Mouse (Mus musculus) ES-E14 (cell line): ENCODE measurements around the gene Tor1aip1. TPM values are rescaled to one million over a fixed set of nuclear protein-coding genes. Genes with fewer than 3 reads are reported as not detected.

Experiments
- DNase-seq: peaks from one replicate; pipeline ENCODE4 v3.0.0-alpha.2; 2013; ENCODE audit warnings: low read depth, low spot score
- H3K27ac ChIP-seq: 2 replicates; pipeline ENCODE4 v1.5.1; 2012; ENCODE audit warnings: low read depth, mild to moderate bottlenecking, low read length, moderate library complexity, mixed read lengths; ENCODE audit not compliant: poor library complexity, insufficient read depth, severe bottlenecking
- H3K36me3 ChIP-seq: 2 replicates; pipeline ENCODE4 v1.6.1; 2012; ENCODE audit warnings: mild to moderate bottlenecking, low read length, moderate library complexity, mixed read lengths; ENCODE audit not compliant: control insufficient read depth, poor library complexity, insufficient read depth, severe bottlenecking
- H3K4me1 ChIP-seq, 2 experiments: fragments of 150-350 bp in 1 of 2; sonication (generic) in 1 of 2; 2 replicates each; pipeline ENCODE4 v1.6.1; 2012; ENCODE audit warnings: low read length in 2 of 2, mild to moderate bottlenecking in 1 of 2, mixed read lengths in 1 of 2; ENCODE audit not compliant: control insufficient read depth in 2 of 2, insufficient read depth in 2 of 2, poor library complexity in 1 of 2
- H3K4me3 ChIP-seq, 2 experiments: fragments of 150-350 bp in 1 of 2; sonication (generic) in 1 of 2; 2 replicates each; pipeline ENCODE4 v1.5.1; 2012; ENCODE audit warnings: low read length in 2 of 2, low read depth in 1 of 2, mild to moderate bottlenecking in 1 of 2, mixed read lengths in 1 of 2; ENCODE audit not compliant: insufficient read depth in 1 of 2, poor library complexity in 1 of 2, severe bottlenecking in 1 of 2
- H3K9ac ChIP-seq: 2 replicates; pipeline ENCODE4 v1.6.1; 2012; ENCODE audit warnings: low read depth, mild to moderate bottlenecking, low read length, mixed read lengths; ENCODE audit not compliant: poor library complexity, insufficient read depth, severe bottlenecking
- H3K9me3 ChIP-seq: fragments of 150-350 bp; sonication (generic); 2 replicates; pipeline ENCODE4 v1.6.1; 2012; ENCODE audit warnings: low read depth, mild to moderate bottlenecking, low read length; ENCODE audit not compliant: control insufficient read depth, insufficient read depth
- CHD2 ChIP-seq: IDR thresholded peaks from 2 replicates; pipeline ENCODE4 v1.6.1; 2014; ENCODE audit warnings: mild to moderate bottlenecking, low read depth, low read length, inconsistent platforms
- HCFC1 ChIP-seq: IDR thresholded peaks from 2 replicates; pipeline ENCODE4 v1.6.1; 2012; ENCODE audit warnings: low read length, inconsistent platforms, borderline replicate concordance; ENCODE audit not compliant: insufficient read depth
- MAFK ChIP-seq: IDR thresholded peaks from 2 replicates; pipeline ENCODE4 v1.6.1; 2014; ENCODE audit warnings: mild to moderate bottlenecking, low read depth, low read length, inconsistent platforms; ENCODE audit not compliant: insufficient read depth
- ZC3H11A ChIP-seq: IDR thresholded peaks from 2 replicates; pipeline ENCODE4 v1.6.1; 2012; ENCODE audit warnings: low read depth, mild to moderate bottlenecking, inconsistent platforms, low read length, borderline replicate concordance
- ZNF384 ChIP-seq: IDR thresholded peaks from 2 replicates; pipeline ENCODE4 v1.6.1; 2012; ENCODE audit warnings: low read depth, low read length, inconsistent platforms
- in situ Hi-C, 2 experiments: fragments of 600-800 bp; cut with MboI; formaldehyde crosslinking; loops; one replicate each; pipeline ENCODE4 v1.15.1; 2025; ENCODE audit warnings: low sequenced_read_pairs in 2 of 2, inconsistent platforms in 1 of 2; ENCODE audit not compliant: unreplicated experiment in 2 of 2
- total RNA-seq: library from RNA; depleted of rRNA; stranded (reverse); fragments of 300-350 nt; gene quantifications from 2 replicates; pipeline ENCODE4 v1.2.3, GENCODE M21; 2012

Gene Tor1aip1
- total RNA-seq, 1 experiment: 27.9 TPM

DNA sequence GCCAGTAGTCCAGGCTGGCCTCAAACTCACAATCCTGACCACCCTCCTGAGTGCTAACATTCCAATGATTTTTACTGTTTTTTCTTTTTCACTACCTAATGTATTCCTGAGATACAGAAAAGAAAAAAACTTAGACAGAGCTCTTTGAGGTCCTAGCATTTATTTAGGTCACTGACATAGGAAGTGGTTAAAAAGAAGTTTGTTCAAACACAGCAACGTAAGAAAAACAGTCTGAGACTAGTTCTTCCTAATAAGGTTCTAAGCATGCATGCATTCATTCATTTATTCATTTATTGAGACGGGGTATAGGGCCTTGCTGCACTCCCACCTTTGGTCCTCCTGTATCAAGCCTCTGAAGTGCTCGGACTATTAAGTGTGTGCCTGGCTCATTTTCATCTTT is 8.4 kb downstream of the Tor1aip1 start:
- DNase-seq: no peak
- no peak for TF ChIP-seq CHD2
- no peak for TF ChIP-seq HCFC1
- TF ChIP-seq ZC3H11A: no peak
- TF ChIP-seq ZNF384: no peak
- TF ChIP-seq MAFK: no peak
- in situ Hi-C loops: no loop called here
- Histone ChIP-seq H3K4me1 (no peaks in the 10 kb centered on the region), H3K27ac (no peak overlapping the region), H3K9ac (no peak overlapping the region), H3K9me3 (no peaks in the 10 kb centered on the region), H3K4me3 (no peak overlapping the region), H3K36me3 (peaks cover 3% of the 10 kb centered on the region; the same call in 1 of the 2 replicates)

DNA sequence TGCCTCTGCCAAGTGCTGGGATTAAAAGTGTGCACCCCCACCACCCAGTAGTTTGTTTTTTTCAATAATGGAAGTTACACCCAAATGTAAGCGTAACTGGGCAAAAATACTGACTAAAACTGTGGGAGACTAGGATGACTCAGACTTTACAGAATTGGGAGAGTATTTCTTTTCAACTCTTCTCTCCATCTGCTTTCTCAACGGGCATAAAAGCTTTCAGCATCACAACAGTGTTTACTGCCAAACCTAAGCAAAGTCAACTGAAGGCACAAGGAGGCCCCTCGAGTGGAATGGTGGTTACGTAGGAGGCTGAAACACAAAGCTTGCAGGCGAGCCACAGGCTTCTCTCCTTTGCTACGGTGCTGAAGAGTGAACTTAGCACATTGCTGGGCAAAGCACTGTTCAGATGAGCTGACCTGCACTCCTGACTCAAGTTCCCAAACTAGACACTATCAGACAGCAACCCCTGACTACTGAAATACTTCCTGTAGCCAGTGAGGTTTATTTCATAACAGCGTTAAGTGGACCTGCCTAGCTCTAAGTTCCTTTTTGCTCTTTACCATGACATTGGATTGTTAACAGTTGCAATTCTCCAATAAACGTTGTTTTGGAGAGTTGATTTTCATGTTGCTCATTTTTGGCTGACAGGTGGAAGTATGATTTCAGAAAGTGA is 11.3 kb downstream of the Tor1aip1 start:
- H3K36me3 ChIP-seq: no peaks in the 10 kb centered on the region
- in situ Hi-C loops: no loop called here

DNA sequence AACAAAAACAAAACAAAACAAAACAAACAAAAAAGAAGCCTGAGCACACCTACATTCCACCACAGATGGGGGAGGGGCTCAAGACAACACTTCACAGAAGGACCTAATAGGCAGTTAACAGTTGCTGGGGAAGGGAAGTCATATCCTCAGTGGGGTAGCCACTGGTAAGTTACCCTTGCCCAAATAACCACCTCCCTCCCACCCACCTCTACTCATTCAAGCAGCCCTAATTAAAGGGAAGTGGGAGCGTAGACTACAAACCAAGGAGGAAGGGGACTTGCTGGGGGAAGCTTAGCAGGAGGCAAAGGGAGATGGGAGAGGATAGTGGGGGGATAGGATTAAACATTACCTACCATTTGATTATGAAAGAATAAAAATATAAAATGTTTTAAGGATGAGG is 15.9 kb downstream of the Tor1aip1 start:
- H3K4me3 ChIP-seq: no peak overlapping the region
- DNase-seq: no peak
- no peak overlapping the region for H3K27ac ChIP-seq
- no peak for TF ChIP-seq ZNF384
- no peak for TF ChIP-seq MAFK
- no peak for TF ChIP-seq HCFC1
- TF ChIP-seq CHD2: no peak
- TF ChIP-seq ZC3H11A: no peak
- peaks cover 4% of the 10 kb centered on the region for H3K36me3 ChIP-seq
- no peaks in the 10 kb centered on the region for H3K9me3 ChIP-seq
- no peaks in the 10 kb centered on the region for H3K4me1 ChIP-seq
- in situ Hi-C loops: no loop called here
- no peak overlapping the region for H3K9ac ChIP-seq

More for the DNA sequence above, 11.3 kb downstream of the Tor1aip1 start:
- no peak overlapping the region for H3K4me3 ChIP-seq
- H3K9ac ChIP-seq: no peak overlapping the region
- no peak for TF ChIP-seq ZC3H11A
- no peak for TF ChIP-seq HCFC1
- no peak for TF ChIP-seq CHD2
- TF ChIP-seq ZNF384: no peak
- TF ChIP-seq MAFK: no peak
- no peak for DNase-seq
- H3K4me1 ChIP-seq: no peaks in the 10 kb centered on the region
- H3K9me3 ChIP-seq: no peaks in the 10 kb centered on the region
- no peak overlapping the region for H3K27ac ChIP-seq

GRCm38 (mm10) chr1:156019800-156020199 is 16.5 kb downstream of the Tor1aip1 start:
- no peak for DNase-seq
- H3K36me3 ChIP-seq: peaks cover 4% of the 10 kb centered on the region
- H3K9me3 ChIP-seq: no peaks in the 10 kb centered on the region
- no peak overlapping the region for H3K27ac ChIP-seq
- H3K4me1 ChIP-seq: no peaks in the 10 kb centered on the region
- in situ Hi-C loops: no loop called here
- no peak overlapping the region for H3K9ac ChIP-seq
- TF ChIP-seq ZC3H11A (no peak), HCFC1 (no peak), ZNF384 (no peak), MAFK (no peak)
- no peak overlapping the region for H3K4me3 ChIP-seq

DNA sequence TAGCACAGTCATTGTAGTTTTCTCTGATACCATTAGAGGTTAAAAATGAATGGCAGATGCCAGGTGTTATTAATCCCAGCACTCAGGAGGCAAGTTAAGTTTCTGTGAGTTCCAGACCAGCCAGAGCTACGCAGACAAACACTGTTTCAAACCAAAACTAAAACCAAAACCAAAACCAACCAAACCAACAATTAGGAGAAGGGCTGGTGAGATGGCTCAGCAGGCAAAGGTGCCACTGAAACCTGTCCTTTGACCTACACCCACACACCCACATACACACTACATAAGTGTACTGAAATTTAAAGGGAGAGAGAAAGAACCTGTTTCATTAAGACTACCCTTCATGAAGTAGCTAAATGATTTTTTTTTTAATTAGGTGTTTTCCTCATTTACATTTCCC is 27.3 kb downstream of the Tor1aip1 start:
- Histone ChIP-seq H3K9me3 (no peaks in the 10 kb centered on the region), H3K9ac (no peak overlapping the region), H3K27ac (no peak overlapping the region), H3K36me3 (peaks cover 11% of the 10 kb centered on the region; the same call in 1 of the 2 replicates), H3K4me1 (no peaks in the 10 kb centered on the region), H3K4me3 (no peak overlapping the region)
- in situ Hi-C loops: no loop called here
- DNase-seq: no peak
- TF ChIP-seq ZC3H11A (no peak), HCFC1 (no peak), CHD2 (no peak), MAFK (no peak), ZNF384 (no peak)
